Mouse (Mus musculus) heart, embryonic 11.5 days (tissue): ENCODE results near the gene Magel2. TPM values are rescaled to one million over a fixed set of nuclear protein-coding genes. Genes with fewer than 3 reads are reported as not detected.

Source experiments
- ATAC-seq: fragments of 200-750 bp; cut with Nextera tagmentation; replicated peaks from 2 replicates; pipeline ENCODE4 v1.8.0; 2017; ENCODE audit warnings: moderate library complexity; ENCODE audit not compliant: insufficient number of reproducible peaks, low FRiP score, low TSS enrichment
- H3K27ac ChIP-seq: fragments of 300-500 bp; sonication (generic); 2 replicates; pipeline ENCODE4 v1.5.1; 2014; ENCODE audit warnings: mild to moderate bottlenecking, low read depth, low read length
- H3K27me3 ChIP-seq: fragments of 300-500 bp; sonication (generic); 2 replicates; pipeline ENCODE4 v1.6.1; 2014; ENCODE audit warnings: mild to moderate bottlenecking, low read length, mixed read lengths; ENCODE audit not compliant: control insufficient read depth, insufficient read depth
- H3K36me3 ChIP-seq: fragments of 300-500 bp; sonication (generic); 2 replicates; pipeline ENCODE4 v1.6.1; 2014; ENCODE audit warnings: mild to moderate bottlenecking, low read length, moderate library complexity, mixed read lengths; ENCODE audit not compliant: control insufficient read depth, insufficient read depth
- H3K4me1 ChIP-seq: fragments of 300-500 bp; sonication (generic); 2 replicates; pipeline ENCODE4 v1.6.1; 2014; ENCODE audit warnings: low read length; ENCODE audit not compliant: control insufficient read depth, insufficient read depth
- H3K4me2 ChIP-seq: fragments of 300-500 bp; sonication (generic); 2 replicates; pipeline ENCODE4 v1.6.1; 2014; ENCODE audit warnings: mild to moderate bottlenecking, moderate library complexity
- H3K4me3 ChIP-seq: fragments of 300-500 bp; sonication (generic); 2 replicates; pipeline ENCODE4 v1.5.1; 2014; ENCODE audit warnings: low read depth, low read length
- H3K9ac ChIP-seq: fragments of 300-500 bp; sonication (generic); 2 replicates; pipeline ENCODE4 v1.6.1; 2014; ENCODE audit warnings: mild to moderate bottlenecking, low read depth, low read length, moderate library complexity
- H3K9me3 ChIP-seq: fragments of 300-500 bp; sonication (generic); replicated peaks from 2 replicates; pipeline ENCODE4 v1.6.1; 2016; ENCODE audit warnings: low read length; ENCODE audit not compliant: control insufficient read depth
- WGBS: fragments of 180-500 bp; shearing (Covaris S2); extraction: QIAGEN DNeasy Blood & Tissue Kit; methylation state at CpG from one replicate; pipeline ENCODE4 v1.1.7; 2014; ENCODE audit not compliant: insufficient replicate concordance; 5-methylcytosine and 5-hydroxymethylcytosine counted together
- polyA plus RNA-seq: library from polyadenylated mRNA; unstranded; fragments of >200 nt; fragmentation: Nextera tagmentation; extraction: Ambion mirVana; gene quantifications from 2 replicates; pipeline ENCODE4 v1.2.1, GENCODE M21; 2014

Magel2 gene
- polyA plus RNA-seq, 1 experiment from 2014 or later, result 0.93 TPM

- no peak for ATAC-seq
- H3K4me3 ChIP-seq, result no peak overlapping the region
Observed at GRCm38 (mm10) chr7:62416173-62416572, 39.4 kb downstream of the Magel2 start.

GRCm38 (mm10) chr7:62418346-62418745 lies 41.5 kb downstream of the Magel2 start:
- Histone ChIP-seq H3K4me1 (no peaks in the 10 kb centered on the region), H3K4me2 (peak overlapping the region; percentile 66; the same call in 1 of the 2 replicates), H3K4me3 (peak overlapping the region; percentile 70; the same call in 1 of the 2 replicates), H3K27ac (no peak overlapping the region), H3K9ac (no peak overlapping the region), H3K27me3 (0 out of 2 replicates have a peak, but pooled peaks cover 4% of the 10 kb centered on the region), H3K36me3 (no peaks in the 10 kb centered on the region), H3K9me3 (0 out of 2 replicates have a peak, but pooled peaks cover 3% of the 10 kb centered on the region)
- no peak for ATAC-seq
- WGBS, result 79% methylated on average over 9 of the region's 9 CpGs

More at GRCm38 (mm10) chr7:62416173-62416572, 39.4 kb downstream of the Magel2 start:
- Histone ChIP-seq H3K9ac (no peak overlapping the region), H3K27me3 (no peaks in the 10 kb centered on the region), H3K4me1 (no peaks in the 10 kb centered on the region), H3K27ac (no peak overlapping the region), H3K36me3 (no peaks in the 10 kb centered on the region), H3K9me3 (0 out of 2 replicates have a peak, but pooled peaks cover 3% of the 10 kb centered on the region), H3K4me2 (no peak overlapping the region)

- Histone ChIP-seq H3K4me2 (peak overlapping the region; percentile 66), H3K4me3 (peak overlapping the region; percentile 70), H3K4me1 (no peaks in the 10 kb centered on the region), H3K9me3 (0 out of 2 replicates have a peak, but pooled peaks cover 3% of the 10 kb centered on the region), H3K27me3 (0 out of 2 replicates have a peak, but pooled peaks cover 4% of the 10 kb centered on the region), H3K27ac (no peak overlapping the region), H3K9ac (peak overlapping the region; percentile 77; the same call in 1 of the 2 replicates), H3K36me3 (no peaks in the 10 kb centered on the region)
- ATAC-seq, result 0 out of 2 replicates have a peak, but pooled peaks have one; percentile 22
- WGBS, result 55% methylated on average over 17 of the region's 17 CpGs
Observed at GRCm38 (mm10) chr7:62419105-62419492, 42.3 kb downstream of the Magel2 start.

DNA sequence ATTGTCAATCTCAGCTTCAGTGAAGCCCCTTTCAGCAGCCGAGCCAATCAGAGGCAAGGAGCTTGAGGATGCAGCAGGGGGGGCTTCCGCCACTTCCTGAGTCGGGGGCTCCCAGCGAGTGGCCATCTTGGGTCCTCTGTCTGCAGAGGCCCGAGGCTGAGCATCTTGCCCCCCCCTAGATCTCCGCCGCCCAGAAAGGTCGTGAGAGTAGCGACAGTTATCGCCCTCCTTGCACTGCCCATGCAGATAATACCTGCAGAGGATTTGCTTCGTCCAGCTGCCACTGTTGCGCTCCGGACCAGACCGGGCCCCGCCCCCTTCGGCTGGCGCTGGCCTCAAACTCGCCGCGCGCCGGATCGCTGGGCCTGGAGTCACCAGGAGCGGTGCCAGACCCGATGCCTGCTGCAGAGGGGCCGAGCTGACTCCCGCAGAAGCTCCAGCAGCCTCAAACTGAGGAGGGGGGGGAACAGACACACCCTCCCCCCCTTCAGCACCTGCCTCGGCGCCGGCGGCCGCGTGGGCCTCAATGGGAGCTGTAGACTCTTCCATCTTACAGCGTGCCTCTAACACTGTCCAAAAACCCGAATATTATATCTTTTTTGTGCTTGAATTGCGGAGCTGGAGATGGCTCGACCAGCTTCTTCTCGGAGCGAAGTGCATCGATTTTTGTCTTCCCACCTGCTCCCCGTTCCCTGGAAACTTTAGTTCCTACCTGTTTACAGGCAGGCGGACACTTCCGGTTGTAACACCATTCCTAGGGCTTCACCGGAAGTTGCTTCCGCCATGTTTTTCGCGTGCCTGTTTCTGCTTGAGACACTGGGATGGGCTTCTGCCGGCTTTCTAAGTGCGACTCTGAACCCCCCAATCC lies 42.9 kb downstream of the Magel2 start, which contains the start of gene Mkrn3:
Gene Mkrn3, minus strand, starts transcription at position 647 of the 868 bp plus-strand sequence.
- Histone ChIP-seq H3K4me1 (no peaks in the 10 kb centered on the region), H3K4me3 (peak within 1 kb of the TSS; percentile 70), H3K27me3 (0 out of 2 replicates have a peak, but pooled peaks cover 4% of the 10 kb centered on the region), H3K9ac (peak within 1 kb of the TSS; percentile 77), H3K4me2 (peak within 1 kb of the TSS; percentile 66), H3K27ac (no peak within 1 kb of the TSS), H3K36me3 (no peaks in the 10 kb centered on the region), H3K9me3 (0 out of 2 replicates have a peak, but pooled peaks cover 3% of the 10 kb centered on the region)
- 19% methylated on average over 48 of the region's 49 CpGs for WGBS
- peak; percentile 75; the same call in 1 of the 2 replicates for ATAC-seq

GRCm38 (mm10) chr7:62420566-62420965 lies 43.8 kb downstream of the Magel2 start:
- no peaks in the 10 kb centered on the region for H3K4me1 ChIP-seq
- 0 out of 2 replicates have a peak, but pooled peaks cover 4% of the 10 kb centered on the region for H3K27me3 ChIP-seq
- H3K4me2 ChIP-seq, result no peak overlapping the region
- 0 out of 2 replicates have a peak, but pooled peaks cover 3% of the 10 kb centered on the region for H3K9me3 ChIP-seq
- no peak for ATAC-seq
- no peak overlapping the region for H3K27ac ChIP-seq
- H3K36me3 ChIP-seq, result no peaks in the 10 kb centered on the region
- H3K4me3 ChIP-seq, result peak overlapping the region; percentile 70
- H3K9ac ChIP-seq, result no peak overlapping the region
- 66% methylated on average over 6 of the region's 6 CpGs for WGBS

GRCm38 (mm10) chr7:62423210-62423609 lies 46.4 kb downstream of the Magel2 start:
- Histone ChIP-seq H3K4me1 (no peaks in the 10 kb centered on the region), H3K36me3 (no peaks in the 10 kb centered on the region), H3K4me2 (no peak overlapping the region), H3K27ac (no peak overlapping the region), H3K9me3 (0 out of 2 replicates have a peak, but pooled peaks cover 3% of the 10 kb centered on the region), H3K9ac (no peak overlapping the region), H3K27me3 (0 out of 2 replicates have a peak, but pooled peaks cover 4% of the 10 kb centered on the region), H3K4me3 (no peak overlapping the region)
- ATAC-seq, result no peak
- 38% methylated on average over 4 of the region's 4 CpGs for WGBS

GRCm38 (mm10) chr7:62428337-62428736 lies 51.5 kb downstream of the Magel2 start:
- Histone ChIP-seq H3K27me3 (no peaks in the 10 kb centered on the region), H3K27ac (no peak overlapping the region), H3K4me3 (no peak overlapping the region), H3K4me1 (no peaks in the 10 kb centered on the region), H3K4me2 (no peak overlapping the region), H3K36me3 (no peaks in the 10 kb centered on the region), H3K9me3 (no peaks in the 10 kb centered on the region), H3K9ac (no peak overlapping the region)
- WGBS, result 24% methylated on average over 8 of the region's 8 CpGs
- ATAC-seq, result no peak
